Mouse (Mus musculus) G1E (cell line): ENCODE results near the gene Rab3c.

ENCODE experiments used
- CTCF ChIP-seq: IDR thresholded peaks from 2 replicates; pipeline ENCODE4 v1.5.1; 2012; ENCODE audit warnings: low read depth, low read length, inconsistent platforms, mixed read lengths
- GATA1 ChIP-seq: IDR thresholded peaks from 2 replicates; pipeline ENCODE4 v1.6.1; 2012; ENCODE audit warnings: borderline replicate concordance, low read length, inconsistent platforms, mixed read lengths
- POLR2AphosphoS5 ChIP-seq: IDR thresholded peaks from 2 replicates; pipeline ENCODE4 v1.6.1; 2012; ENCODE audit warnings: low read depth, low read length, inconsistent platforms; ENCODE audit not compliant: insufficient replicate concordance
- TAL1 ChIP-seq: conservative IDR thresholded peaks from 2 replicates; pipeline ENCODE4 v1.6.1; 2012; ENCODE audit warnings: low read depth, low read length, inconsistent platforms, mixed read lengths

DNA sequence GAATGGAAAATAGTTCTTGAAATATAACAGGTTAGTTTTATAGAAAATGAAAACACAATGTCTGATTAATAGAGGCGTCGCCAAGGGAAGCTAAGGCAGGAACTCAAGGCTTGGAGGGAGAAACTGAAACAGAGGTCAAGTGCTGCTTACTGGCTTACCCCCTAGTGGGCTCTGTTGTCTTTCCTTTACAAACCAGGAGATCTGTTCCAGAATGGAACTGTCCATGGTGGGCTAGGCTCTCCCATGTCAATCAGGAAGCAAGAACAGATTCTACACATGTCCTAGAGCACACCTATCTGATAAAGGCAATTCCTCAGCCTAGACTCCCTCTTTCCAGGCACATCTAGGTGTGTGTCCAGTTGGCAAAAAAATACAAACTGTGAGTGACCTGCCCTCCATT is 32.3 kb downstream of the Rab3c start:
- TF ChIP-seq CTCF (no peak), TAL1 (no peak), GATA1 (no peak), POLR2AphosphoS5 (no peak)
